Mouse (Mus musculus) bone marrow, adult 2 months (tissue): ENCODE data around the gene Klk12.

Experiments
- CTCF ChIP-seq: fragments of 200-500 bp; IDR thresholded peaks from 2 replicates; pipeline ENCODE4 v1.5.1; 2011; ENCODE audit warnings: low read length, control low read depth; ENCODE audit not compliant: control insufficient read depth, insufficient read depth
- POLR2A ChIP-seq: fragments of 200-500 bp; IDR thresholded peaks from 2 replicates; pipeline ENCODE4 v1.6.1; 2011; ENCODE audit warnings: low read depth, mild to moderate bottlenecking, control low read depth, low read length, borderline replicate concordance; ENCODE audit not compliant: control insufficient read depth

GRCm38 (mm10) chr7:43766484-43766883, 2.2 kb upstream of the Klk12 start:
- TF ChIP-seq CTCF (no peak), POLR2A (no peak)
